Mouse (Mus musculus): ENCODE data around the gene Sgip1. TPM values are rescaled to one million over a fixed set of nuclear protein-coding genes. Genes with fewer than 3 reads are reported as not detected.
A peak's percentile ranks its signal among the peaks of the same experiment; 100 is the strongest.

Sgip1 gene
- total RNA-seq (2015) (4.2 and 4.6 TPM in 2 replicates), total RNA-seq (2017) (4.2 and 5.3 TPM in 2 replicates)

DNA sequence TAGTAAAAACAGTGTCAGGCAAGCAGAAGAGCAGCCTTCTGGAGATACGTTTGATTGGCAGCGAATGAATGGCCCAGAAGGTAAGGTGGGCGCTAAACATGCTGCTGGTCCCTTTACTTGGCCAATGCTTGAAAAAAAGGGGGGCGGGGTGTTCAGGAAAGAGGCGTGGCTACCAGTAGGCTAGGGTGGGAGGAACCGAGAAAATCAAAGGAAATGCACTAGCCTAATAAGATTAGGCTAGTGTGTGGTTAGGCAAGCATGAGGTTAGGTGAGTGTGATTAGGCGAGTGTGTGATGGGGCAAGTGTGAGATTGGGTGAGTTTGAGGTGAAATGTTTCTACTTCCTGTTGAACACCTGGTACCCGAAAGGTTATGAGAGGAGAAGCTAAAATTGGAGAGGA lies at the start of gene Sgip1:
Gene Sgip1, plus strand, starts transcription at position 11 of the 400 bp plus-strand sequence.
- peak; percentile 50 for ATAC-seq (replicated peaks; ENCODE audit: poor library complexity)

DNA sequence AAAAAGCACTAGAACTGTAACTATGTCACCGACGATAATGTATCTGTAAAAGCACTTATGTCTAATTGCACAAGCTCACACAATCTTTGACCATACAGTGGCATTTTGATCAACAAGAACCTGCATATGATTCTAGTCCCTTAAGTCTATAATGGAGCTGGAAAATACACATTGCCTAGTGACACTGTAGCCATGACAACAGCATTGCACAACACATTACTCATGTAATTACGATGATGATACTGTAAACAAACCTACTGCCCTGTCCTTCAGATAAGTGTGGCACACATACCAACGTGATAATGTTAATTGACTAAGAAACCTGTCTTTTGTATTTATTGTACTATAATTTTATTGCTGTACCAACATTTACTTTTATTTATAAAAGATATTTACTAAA lies 49.7 kb upstream of the Sgip1 start:
- ATAC-seq (replicated peaks; ENCODE audit: poor library complexity) = peak; percentile 52; the same call in 1 of the 2 replicates

- no peak for ATAC-seq (replicated peaks; ENCODE audit: poor library complexity)
Observed at GRCm38 (mm10) chr4:102697966-102698365, 43.1 kb upstream of the Sgip1 start.

DNA sequence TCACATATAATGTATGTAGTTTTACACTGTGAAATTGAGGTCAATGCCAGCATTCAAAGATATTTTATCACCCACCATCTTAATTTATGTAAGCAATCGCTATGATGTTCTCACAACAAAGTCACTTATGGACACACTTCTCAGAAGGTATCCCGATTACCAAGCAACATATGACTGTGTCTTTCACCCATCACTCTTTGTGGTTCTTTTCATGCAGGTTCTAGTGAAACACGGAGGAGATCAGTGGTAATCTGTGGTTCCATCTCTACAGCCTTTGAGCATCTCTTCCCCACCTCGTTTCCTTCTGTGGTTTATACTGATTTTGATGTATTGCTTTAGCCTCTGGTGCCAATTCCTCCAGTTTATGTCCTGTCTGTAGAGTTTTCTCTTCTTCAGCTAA lies 29.4 kb upstream of the Sgip1 start:
- ATAC-seq (replicated peaks; ENCODE audit: poor library complexity) = no peak

DNA sequence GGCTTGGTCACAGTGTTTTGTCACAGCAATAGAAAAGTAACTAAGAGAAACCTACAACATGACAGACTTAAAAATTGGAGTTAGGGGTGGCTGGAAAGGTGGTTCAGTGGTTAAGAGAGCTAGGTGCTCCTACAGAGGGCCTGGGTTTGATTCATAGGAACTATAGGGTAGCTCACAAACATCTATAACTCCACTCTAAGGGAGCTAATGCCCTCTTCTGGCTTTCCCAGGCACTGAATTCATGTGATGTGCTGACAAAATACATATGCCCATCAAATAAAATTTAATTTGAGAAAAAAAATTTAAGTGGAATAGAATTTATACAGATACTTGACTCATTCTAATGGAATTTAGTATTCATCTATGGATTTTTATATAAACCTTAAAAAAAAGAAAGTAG lies 25.6 kb upstream of the Sgip1 start:
- no peak for ATAC-seq (replicated peaks; ENCODE audit: poor library complexity)

DNA sequence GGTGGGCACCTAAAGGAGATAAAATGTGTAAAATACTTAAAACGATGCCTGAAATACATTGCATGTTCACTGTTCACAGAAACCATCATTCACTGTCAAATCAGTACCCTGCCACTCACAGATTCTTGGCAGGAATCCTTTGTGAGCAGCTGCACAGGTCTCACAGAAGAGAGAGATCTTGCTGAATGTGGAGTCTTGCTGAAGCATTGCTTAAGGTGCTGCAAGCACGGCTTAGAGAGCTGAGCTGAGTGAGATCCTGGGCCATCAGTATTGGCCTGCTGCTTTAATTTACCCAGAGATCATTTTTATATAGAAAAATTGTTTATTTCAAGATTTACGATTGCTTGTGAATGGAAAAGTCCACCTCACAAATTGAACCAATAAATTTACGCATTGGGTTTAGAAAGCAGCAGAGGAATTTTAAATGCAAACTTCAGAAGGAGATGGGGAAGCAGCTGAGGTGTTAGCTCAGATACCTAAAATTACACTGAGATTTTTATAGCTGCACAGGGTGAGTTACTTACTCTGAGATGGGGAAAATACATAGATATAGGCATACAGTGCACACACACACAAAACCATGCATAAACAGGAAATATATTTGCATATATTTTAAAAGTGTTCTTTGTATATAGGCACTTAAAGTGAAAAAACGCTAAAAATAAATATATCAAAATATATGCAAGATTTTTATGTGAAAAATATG lies 23.8 kb upstream of the Sgip1 start:
- no peak for ATAC-seq (replicated peaks; ENCODE audit: poor library complexity)

DNA sequence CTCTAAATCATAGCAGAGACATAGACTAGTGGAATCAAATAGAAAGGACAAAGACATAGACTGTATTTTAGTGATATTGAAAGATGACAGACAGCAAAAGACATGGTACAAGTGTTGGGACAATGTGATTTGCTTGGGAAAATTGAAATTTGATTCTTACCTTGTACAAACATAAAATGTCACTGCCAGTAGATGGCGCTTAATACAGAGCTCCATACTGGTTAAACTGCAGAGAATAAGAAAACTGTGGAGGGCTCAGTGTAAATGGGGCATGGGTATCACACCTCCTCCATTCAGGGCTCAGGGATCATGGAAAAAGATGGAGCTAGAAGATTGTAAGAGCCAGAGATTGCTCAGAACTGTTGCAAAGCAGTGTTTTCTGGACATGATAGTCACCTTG lies 21.6 kb upstream of the Sgip1 start:
- peak; percentile 47; the same call in 1 of the 2 replicates for ATAC-seq (replicated peaks; ENCODE audit: poor library complexity)

DNA sequence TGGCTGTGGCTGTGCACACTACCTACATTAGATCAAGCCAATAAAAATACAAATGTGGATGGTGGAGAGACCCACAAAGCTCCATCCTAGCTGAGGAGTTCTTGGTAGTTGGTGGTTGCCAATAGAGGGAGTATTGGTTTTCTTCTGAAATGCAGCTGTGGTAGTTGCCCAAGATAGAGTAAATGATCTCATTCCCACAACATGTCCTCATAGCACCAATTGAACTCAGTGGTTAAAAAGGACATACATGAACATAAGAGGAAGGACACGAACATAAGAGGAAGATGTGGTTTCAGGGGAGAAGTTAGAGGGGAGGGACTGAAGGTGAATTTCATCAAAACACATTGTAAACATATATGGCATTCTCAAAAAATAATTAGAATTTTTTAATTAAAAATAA lies 21.1 kb upstream of the Sgip1 start:
- peak; percentile 99 for ATAC-seq (replicated peaks; ENCODE audit: poor library complexity)

GRCm38 (mm10) chr4:102724442-102724841 lies 16.7 kb upstream of the Sgip1 start:
- ATAC-seq (replicated peaks; ENCODE audit: poor library complexity) = no peak

GRCm38 (mm10) chr4:102730976-102731375 lies 10.1 kb upstream of the Sgip1 start:
- no peak for ATAC-seq (replicated peaks; ENCODE audit: poor library complexity)

- ATAC-seq (replicated peaks; ENCODE audit: poor library complexity) = no peak
Observed at GRCm38 (mm10) chr4:102734022-102734657, 7.0 kb upstream of the Sgip1 start.

- peak; percentile 76 for ATAC-seq (replicated peaks; ENCODE audit: poor library complexity)
Observed at GRCm38 (mm10) chr4:102753334-102754090, 12.4 kb downstream of the Sgip1 start.

DNA sequence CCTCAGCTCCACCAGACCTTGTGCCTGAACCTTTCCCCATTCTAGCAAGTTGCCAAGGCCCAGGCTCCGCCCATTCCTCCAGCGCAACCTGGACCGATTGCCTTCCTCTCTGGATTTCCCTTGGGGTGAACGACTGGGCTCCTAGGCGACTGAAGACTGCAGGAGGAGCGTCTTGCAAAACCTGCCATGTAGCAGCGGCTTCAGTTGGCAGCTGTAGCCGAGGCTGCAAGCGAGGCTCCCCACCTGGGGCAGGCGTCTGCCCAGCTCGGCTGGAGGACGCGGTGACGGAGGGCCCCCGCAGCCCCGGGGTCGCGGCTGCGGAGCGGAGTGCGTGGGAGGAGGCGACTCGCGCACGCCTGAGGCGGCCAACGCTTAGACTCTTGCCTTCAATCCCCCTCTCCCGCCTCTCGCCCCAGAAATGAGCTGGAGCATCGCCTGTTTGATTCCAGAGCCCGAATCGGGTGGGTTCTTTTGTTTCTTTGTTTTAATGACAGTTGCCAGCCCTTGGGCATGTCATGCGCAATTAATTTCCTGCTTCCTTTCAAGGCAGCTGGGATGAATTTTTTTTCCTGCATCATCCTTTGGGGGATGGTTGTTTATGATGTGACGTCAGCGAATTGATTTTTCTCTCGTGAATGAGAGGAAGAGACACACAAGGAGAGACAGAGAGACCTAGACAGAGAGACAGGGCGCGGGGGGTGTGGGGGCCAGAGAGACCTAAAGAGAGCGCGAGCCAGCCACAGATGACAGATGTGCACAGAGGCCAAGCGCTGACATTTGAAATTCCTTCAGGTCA lies 18.2 kb downstream of the Sgip1 start:
- ATAC-seq (replicated peaks; ENCODE audit: poor library complexity) = peak; percentile 35

DNA sequence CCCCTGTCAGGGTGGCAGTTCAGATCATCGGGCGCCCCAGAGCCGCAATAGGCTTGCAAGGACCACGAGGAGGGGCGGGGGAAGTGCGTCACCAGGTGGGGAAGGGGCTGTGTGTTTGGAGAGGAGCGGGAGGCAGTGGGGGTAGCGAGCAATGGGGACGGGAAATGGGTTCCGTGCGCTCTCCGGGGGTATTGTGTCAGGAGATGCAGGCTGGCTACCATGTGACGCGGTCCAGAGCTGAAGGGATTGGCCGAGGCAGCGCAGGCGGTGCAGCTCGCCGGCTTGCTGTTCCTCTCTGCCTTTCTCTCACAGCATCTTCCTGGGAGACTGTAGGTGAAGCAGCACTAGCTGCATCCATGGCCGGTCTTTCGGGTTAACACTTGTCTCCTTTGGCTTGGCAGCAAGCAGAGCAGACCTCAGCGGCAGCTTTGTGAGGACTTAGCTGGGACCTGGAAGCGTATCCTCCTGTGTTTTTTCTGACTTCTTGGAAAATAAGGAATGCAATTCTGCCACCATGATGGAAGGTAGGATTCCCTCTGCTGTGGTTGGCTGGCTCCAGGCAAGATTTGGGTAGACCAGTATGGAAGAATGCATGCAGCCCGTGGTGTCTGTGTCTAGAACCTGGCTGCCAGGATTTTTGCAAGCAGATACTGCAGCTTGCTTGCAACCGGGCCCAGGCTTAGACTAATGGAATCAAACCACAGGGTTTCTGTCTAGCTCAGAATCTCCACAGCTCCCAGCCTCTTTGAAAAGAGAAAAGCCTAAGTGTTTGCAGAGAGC lies 19.1 kb downstream of the Sgip1 start:
- peak; percentile 81 for ATAC-seq (replicated peaks; ENCODE audit: poor library complexity)

DNA sequence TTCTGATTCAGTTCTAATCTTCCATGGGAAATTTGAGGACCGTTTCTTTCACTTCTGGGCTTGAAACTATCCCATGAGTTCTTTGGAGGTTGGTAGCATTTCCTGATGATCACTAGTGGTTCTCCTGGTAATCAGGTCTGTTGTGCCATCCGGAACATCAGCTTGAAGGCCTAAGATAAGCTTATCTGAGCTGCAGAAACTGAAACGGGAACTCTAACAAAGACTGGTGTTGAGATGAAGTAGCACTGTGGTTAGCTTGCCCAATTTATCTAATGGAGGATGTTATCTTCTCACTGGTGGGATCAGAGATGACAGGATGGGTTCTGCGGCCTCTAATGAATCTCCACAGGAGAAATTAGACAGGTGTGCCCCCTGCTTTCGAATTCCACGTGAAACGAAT lies 21.0 kb downstream of the Sgip1 start:
- ATAC-seq (replicated peaks; ENCODE audit: poor library complexity) = peak; percentile 71

DNA sequence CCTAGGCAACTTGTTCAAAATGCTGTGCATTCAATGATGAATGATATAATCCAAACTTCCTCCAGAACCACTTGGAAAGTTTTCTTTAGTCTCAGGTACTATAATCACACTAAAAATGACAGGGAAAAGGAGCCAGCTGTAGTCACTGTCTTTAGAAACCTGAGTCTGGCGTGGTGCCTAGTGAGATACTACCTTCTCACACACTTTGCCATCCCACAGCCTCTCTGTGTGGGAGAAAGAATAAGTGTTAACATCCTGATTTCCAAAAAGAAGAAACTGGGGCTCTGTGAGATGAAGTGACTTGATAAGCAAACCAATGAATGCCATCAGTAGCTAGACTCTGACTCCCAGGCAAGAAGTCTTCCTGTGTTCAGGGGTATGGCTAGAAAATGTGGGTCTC lies 28.0 kb downstream of the Sgip1 start:
- ATAC-seq (replicated peaks; ENCODE audit: poor library complexity) = no peak

GRCm38 (mm10) chr4:102769936-102770335 lies 28.8 kb downstream of the Sgip1 start:
- ATAC-seq (replicated peaks; ENCODE audit: poor library complexity) = no peak

DNA sequence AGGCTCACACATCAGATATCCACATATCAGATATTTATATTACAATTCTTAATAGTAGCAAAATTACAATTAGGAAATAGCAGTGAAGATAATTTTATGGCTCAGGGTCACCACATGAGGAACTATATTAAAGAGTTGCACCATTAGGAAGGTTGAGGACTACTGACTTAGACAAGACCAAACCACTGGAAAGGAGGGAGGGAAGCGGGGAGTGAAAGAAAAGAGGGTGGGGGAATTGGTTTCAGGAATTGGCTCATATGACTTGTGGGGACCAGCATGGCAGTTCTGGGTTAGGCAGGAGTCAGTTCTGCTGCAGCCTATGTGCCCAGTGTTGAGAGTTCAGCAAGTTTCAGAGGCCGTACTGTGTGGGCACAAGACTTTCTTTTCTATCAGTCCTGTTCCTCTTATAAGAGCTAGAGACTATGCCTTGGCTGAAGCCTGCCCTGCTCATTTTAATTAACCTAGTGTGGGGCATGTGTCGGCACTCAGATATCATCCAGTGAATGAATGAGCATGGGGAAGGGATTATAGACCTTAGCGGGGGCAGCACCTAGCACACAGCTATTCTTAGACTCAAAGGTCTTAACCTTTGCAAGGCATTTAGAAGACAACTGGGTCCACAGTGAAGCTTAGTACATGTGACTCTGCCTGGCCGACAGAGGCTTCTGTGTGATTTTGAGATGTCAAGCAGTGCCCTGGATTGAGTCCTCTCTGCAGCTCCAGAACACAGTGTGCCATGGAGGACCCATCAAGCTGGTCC lies 30.7 kb downstream of the Sgip1 start:
- peak; percentile 56 for ATAC-seq (replicated peaks; ENCODE audit: poor library complexity)

- peak; percentile 51 for ATAC-seq (replicated peaks; ENCODE audit: poor library complexity)
Observed at GRCm38 (mm10) chr4:102773225-102773624, 32.1 kb downstream of the Sgip1 start.
